Mouse (Mus musculus): ENCODE measurements around the gene Smyd3.

- TF ChIP-seq CTCF (IDR thresholded peaks at IDR 0.05; ENCODE audit: low read depth) (no peak), EP300 (optimal IDR thresholded peaks at IDR 0.05) (no peak)
Observed at GRCm38 (mm10) chr1:179454600-179454999, 63.2 kb downstream of the Smyd3 start.

All from stomach, postnatal 0 days (tissue).